ENCODE assay signal across 38 mouse cellular contexts in genomic region chr6:55376511-55376910, GRCm38 (mm10). TPM values are rescaled to one million over a fixed set of nuclear protein-coding genes. Genes with fewer than 3 reads are reported as not detected.
DNase-seq lines count a peak whose midpoint lies in the region; ATAC-seq lines count a peak whose summit lies in the region.
"Had no signal": no experiment of that assay in that cellular context is flagged by ENCODE, and none has a peak within 500 bp of the region (broad histone marks: within the 10 kb centered on the region; RNA-seq: fewer than 3 reads in every experiment).

No protein-coding gene starts in this region.

- DNase-seq in heart, adult 11 months: peak; percentile 79
- DNase-seq in heart, adult 8-10 months (ENCODE audit: low spot score): no peak
- DNase-seq in lung, postnatal 14 days: no peak
- peak; percentile 48 for DNase-seq in adipocyte (ENCODE audit: low spot score)
- peak; percentile 53 for DNase-seq in skeletal muscle tissue, adult 2 months (ENCODE audit: low read depth, low spot score)
- no peak for DNase-seq in kidney, adult 11 months
- DNase-seq: adrenal gland, postnatal 10 days; cerebellum, adult 9-10 months; cerebellum, postnatal 36 days; embryo, embryonic 11 days; heart, postnatal 10 days; kidney, adult 8-10 months; kidney, postnatal 4 days; layer of hippocampus, postnatal 36 days; left cerebral cortex, postnatal 4 days; right cerebral cortex, postnatal 25 days; spleen, adult 18-20 months; thymus, postnatal 14 days had no signal

- H3K27ac ChIP-seq in lung, embryonic 15.5 days: no peak overlapping the region
- H3K27ac ChIP-seq: embryonic facial prominence, embryonic 13.5 days; heart, embryonic 13.5 days; hindbrain, embryonic 10.5 days; hindbrain, embryonic 15.5 days; kidney, postnatal 0 days; liver, embryonic 15.5 days; midbrain, embryonic 10.5 days; midbrain, embryonic 15.5 days; neural tube, embryonic 15.5 days had no signal

- no peak overlapping the region for H3K4me3 ChIP-seq in lung, embryonic 15.5 days
- H3K4me3 ChIP-seq: embryonic facial prominence, embryonic 13.5 days; erythroblast, embryonic 14.5 days; heart, embryonic 13.5 days; hindbrain, embryonic 10.5 days; hindbrain, embryonic 15.5 days; liver, embryonic 15.5 days; midbrain, embryonic 10.5 days; midbrain, embryonic 15.5 days; neural tube, embryonic 15.5 days had no signal

- no peaks in the 10 kb centered on the region for H3K4me1 ChIP-seq in lung, embryonic 15.5 days
- H3K4me1 ChIP-seq: heart, embryonic 13.5 days; hindbrain, embryonic 10.5 days; hindbrain, embryonic 15.5 days; midbrain, embryonic 10.5 days; midbrain, embryonic 15.5 days; neural tube, embryonic 15.5 days had no signal

- 0 out of 2 replicates have a peak, but pooled peaks have one; percentile 5 for ATAC-seq in lung, embryonic 15.5 days (ENCODE audit: borderline replicate concordance, extremely low read depth, low FRiP score, low TSS enrichment)
- ATAC-seq: forebrain, embryonic 16.5 days; inflammation-experienced regulatory T-cells, adult 6 months; midbrain, embryonic 15.5 days had no signal

- H3K27me3 ChIP-seq in lung, embryonic 15.5 days: no peaks in the 10 kb centered on the region
- H3K27me3 ChIP-seq: hindbrain, embryonic 15.5 days; liver, embryonic 15.5 days; midbrain, embryonic 15.5 days; neural tube, embryonic 15.5 days had no signal

- H3K9ac ChIP-seq in lung, embryonic 15.5 days: no peak overlapping the region
- H3K9ac ChIP-seq: embryonic facial prominence, embryonic 13.5 days; heart, embryonic 13.5 days; hindbrain, embryonic 15.5 days; liver, embryonic 15.5 days; midbrain, embryonic 15.5 days; neural tube, embryonic 15.5 days had no signal

- H3K4me2 ChIP-seq in lung, embryonic 15.5 days: no peak overlapping the region
- H3K4me2 ChIP-seq: embryonic facial prominence, embryonic 13.5 days; heart, embryonic 13.5 days; hindbrain, embryonic 15.5 days; liver, embryonic 15.5 days; midbrain, embryonic 15.5 days; neural tube, embryonic 15.5 days had no signal

- no peaks in the 10 kb centered on the region for H3K36me3 ChIP-seq in lung, embryonic 15.5 days
- H3K36me3 ChIP-seq: embryonic facial prominence, embryonic 13.5 days; heart, embryonic 13.5 days; hindbrain, embryonic 10.5 days; hindbrain, embryonic 15.5 days; liver, embryonic 15.5 days; midbrain, embryonic 10.5 days; midbrain, embryonic 15.5 days; neural tube, embryonic 15.5 days had no signal

- no peaks in the 10 kb centered on the region for H3K9me3 ChIP-seq in lung, embryonic 15.5 days
- H3K9me3 ChIP-seq: embryonic facial prominence, embryonic 13.5 days; heart, embryonic 13.5 days; hindbrain, embryonic 10.5 days; hindbrain, embryonic 15.5 days; liver, embryonic 15.5 days; midbrain, embryonic 10.5 days; midbrain, embryonic 15.5 days; neural tube, embryonic 15.5 days had no signal

- WGBS in lung, embryonic 15.5 days: 59% methylated on average over 5 of the region's 5 CpGs

RNA-seq across cellular contexts. Expression of gene Ghrhr, which starts 0.4 kb away (rescaled TPM):
- total RNA-seq in heart, adult 8-10 months (2022): not detected
- polyA plus RNA-seq in lung, embryonic 15.5 days (2015; fragmentation: Nextera tagmentation; extraction: Ambion mirVana): 0.09 and 0.10 TPM in 2 replicates
- total RNA-seq: adrenal gland, postnatal 10 days; CH12.LX; ES-E14; heart, postnatal 10 days; layer of hippocampus, adult 8-10 months; layer of hippocampus, postnatal 36 days; left cerebral cortex, postnatal 4 days; megakaryocyte progenitor cell, adult 5-6 weeks had no signal
- polyA plus RNA-seq: C2C12; embryonic facial prominence, embryonic 13.5 days; erythroblast, embryonic 14.5 days; forebrain, embryonic 11.5 days; forebrain, embryonic 16.5 days; heart, embryonic 13.5 days; hindbrain, embryonic 10.5 days; hindbrain, embryonic 15.5 days; inflammation-experienced regulatory T-cells, adult 6 months; liver, adult 2 months; midbrain, embryonic 10.5 days; midbrain, embryonic 15.5 days; neural tube, embryonic 15.5 days had no signal

RNA-seq across cellular contexts. Expression of gene Aqp1, which starts 40.3 kb away (rescaled TPM):
- 100 to 1,000 TPM; 336 to 404 (median 350) TPM for total RNA-seq in heart, adult 8-10 months (2022)
- polyA plus RNA-seq in lung, embryonic 15.5 days (2015; fragmentation: Nextera tagmentation; extraction: Ambion mirVana): 48.8 and 57.9 TPM in 2 replicates
- total RNA-seq: CH12.LX had no signal
- polyA plus RNA-seq: inflammation-experienced regulatory T-cells, adult 6 months had no signal

Comparison
In these comparisons a context has a peak if more than half of its experiments do, and no peak if none do; other contexts are left out.
1. DNase-seq: peak in heart, adult 11 months (single experiment), adipocyte (single experiment) and skeletal muscle tissue, adult 2 months (single experiment); none in heart, adult 8-10 months (single experiment), lung, postnatal 14 days (single experiment) and kidney, adult 11 months (single experiment).